Mouse (Mus musculus) kidney, postnatal 36 days (tissue): ENCODE results near the gene Eef1a2.

ENCODE experiments used
- DNase-seq, 2 experiments: peaks; one replicate each; pipeline ENCODE4 v3.0.0; 2021 to 2022; ENCODE audit warnings: mixed read lengths in 2 of 2

Eef1a2 gene

GRCm38 (mm10) chr2:181157716-181158302 is 995 bp upstream of the Eef1a2 start:
- DNase-seq: no peak

- DNase-seq: no peak
Observed at GRCm38 (mm10) chr2:181157180-181157579, 366 bp upstream of the Eef1a2 start.

- DNase-seq: no peak
Observed at GRCm38 (mm10) chr2:181155801-181156200, 1.0 kb downstream of the Eef1a2 start.

GRCm38 (mm10) chr2:181154831-181155415 is 1.9 kb downstream of the Eef1a2 start:
- no peak for DNase-seq

- no peak for DNase-seq
Observed at GRCm38 (mm10) chr2:181154361-181154760, 2.5 kb downstream of the Eef1a2 start.

GRCm38 (mm10) chr2:181153837-181154236 is 3.0 kb downstream of the Eef1a2 start:
- peak; percentile 4 to 58 for DNase-seq

GRCm38 (mm10) chr2:181153131-181153530 is 3.7 kb downstream of the Eef1a2 start:
- DNase-seq: no peak

GRCm38 (mm10) chr2:181152701-181153100 is 4.1 kb downstream of the Eef1a2 start:
- no peak for DNase-seq

GRCm38 (mm10) chr2:181150281-181150680 is 6.5 kb downstream of the Eef1a2 start:
- no peak for DNase-seq

GRCm38 (mm10) chr2:181148318-181148955 is 8.4 kb downstream of the Eef1a2 start:
- no peak for DNase-seq

GRCm38 (mm10) chr2:181147546-181148317 is 9.1 kb downstream of the Eef1a2 start:
- peak; percentile 49 to 73 for DNase-seq

GRCm38 (mm10) chr2:181146976-181147545 is 9.8 kb downstream of the Eef1a2 start:
- no peak for DNase-seq

GRCm38 (mm10) chr2:181144675-181145074 is 12.1 kb downstream of the Eef1a2 start:
- DNase-seq: no peak

- no peak for DNase-seq
Observed at GRCm38 (mm10) chr2:181143509-181144276, 13.1 kb downstream of the Eef1a2 start.

GRCm38 (mm10) chr2:181142703-181143135 is 14.1 kb downstream of the Eef1a2 start:
- no peak for DNase-seq

GRCm38 (mm10) chr2:181139641-181140193 is 17.1 kb downstream of the Eef1a2 start:
- no peak for DNase-seq

GRCm38 (mm10) chr2:181136934-181137333 is 19.9 kb downstream of the Eef1a2 start:
- peak; percentile 17 to 67 for DNase-seq

GRCm38 (mm10) chr2:181135446-181135818 is 21.4 kb downstream of the Eef1a2 start:
- DNase-seq: no peak

- DNase-seq: no peak
Observed at GRCm38 (mm10) chr2:181134591-181135445, 22.0 kb downstream of the Eef1a2 start, which contains the start of gene Kcnq2. TSS of gene Kcnq2 (minus strand) at chr2:181135300.

- no peak for DNase-seq
Observed at GRCm38 (mm10) chr2:181133837-181134590, 22.8 kb downstream of the Eef1a2 start.
